Mouse (Mus musculus): ENCODE measurements around the gene Plod3. TPM values are rescaled to one million over a fixed set of nuclear protein-coding genes. Genes with fewer than 3 reads are reported as not detected.
"Not testable (repeated sequence)": the region's sequence is repeated elsewhere in the genome, so short reads cannot be mapped to it uniquely, and the experiment has no call there.

Gene Plod3
- polyA plus RNA-seq (2015; fragmentation: Nextera tagmentation; extraction: Ambion mirVana): 59.7 and 64.4 TPM in 2 replicates

DNA sequence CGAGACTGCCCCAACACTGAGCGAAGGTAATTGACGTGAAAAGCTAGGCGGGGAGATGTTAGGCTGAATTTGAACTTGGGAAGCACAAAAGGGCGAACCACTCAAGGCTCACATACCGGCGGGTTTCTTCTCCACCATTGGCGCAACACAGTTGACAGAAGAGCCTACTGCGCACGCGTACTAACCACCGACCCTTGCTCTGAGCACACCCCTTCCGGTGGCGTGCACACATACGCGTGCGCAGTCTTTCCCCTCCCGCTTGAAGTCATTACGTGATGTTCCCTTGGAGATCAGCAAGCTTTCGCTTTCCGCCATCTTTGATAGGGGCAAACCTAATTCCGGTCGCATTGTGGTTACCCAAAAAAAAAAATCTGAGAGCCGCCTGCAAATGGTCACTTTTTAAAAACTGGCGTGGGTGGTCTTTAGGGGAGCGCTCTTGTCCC lies at the start of gene Plod3:
Gene Plod3, plus strand, starts transcription at position 325 of the 443 bp plus-strand sequence.
- 0% methylated on average over 26 of the region's 26 CpGs for whole genome bisulfite sequencing
- H3K27ac ChIP-seq (ENCODE audit: low read length): peak within 1 kb of the TSS; percentile 97
- peak within 1 kb of the TSS; percentile 96 for H3K9ac ChIP-seq (replicated peaks; ENCODE audit: low read length)
- peak within 1 kb of the TSS; percentile 92 for H3K4me2 ChIP-seq (replicated peaks; ENCODE audit: low read depth, low read length)
- H3K36me3 ChIP-seq (ENCODE audit: insufficient read depth, low read length): peaks cover 27% of the 10 kb centered on the region
- H3K4me3 ChIP-seq (ENCODE audit: low read length): peak within 1 kb of the TSS; percentile 93
- no peaks in the 10 kb centered on the region for H3K9me3 ChIP-seq (ENCODE audit: low read length)
- no peaks in the 10 kb centered on the region for H3K27me3 ChIP-seq (ENCODE audit: insufficient read depth, low read length)
- H3K4me1 ChIP-seq (ENCODE audit: insufficient read depth, low read length): peaks cover 16% of the 10 kb centered on the region
- ATAC-seq (ENCODE audit: low FRiP score, low TSS enrichment): peak; percentile 91

DNA sequence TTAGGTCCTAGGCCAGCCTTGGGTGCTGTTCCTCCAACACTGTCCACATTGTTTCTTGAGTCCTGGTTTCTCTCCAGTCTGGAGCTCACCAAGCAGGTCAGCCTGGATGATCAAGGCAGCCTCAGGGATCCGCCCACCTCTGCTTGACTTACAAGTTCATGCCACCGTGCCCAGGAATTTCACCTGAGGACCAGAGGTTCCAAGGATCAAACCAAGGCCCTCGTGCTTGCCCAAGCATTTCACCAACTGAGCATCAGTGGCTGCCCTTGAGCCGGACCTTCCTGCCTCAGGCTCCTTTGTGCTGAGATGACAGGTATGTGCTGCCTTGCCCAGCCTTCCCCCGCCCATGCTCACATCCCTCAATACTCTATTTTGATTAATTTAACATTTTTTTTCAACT lies 49.2 kb upstream of the Plod3 start:
- 71% methylated on average over 5 of the region's 5 CpGs for WGBS
- H3K9ac ChIP-seq (replicated peaks; ENCODE audit: low read length): no peak overlapping the region
- no peak for ATAC-seq (ENCODE audit: low FRiP score, low TSS enrichment)

DNA sequence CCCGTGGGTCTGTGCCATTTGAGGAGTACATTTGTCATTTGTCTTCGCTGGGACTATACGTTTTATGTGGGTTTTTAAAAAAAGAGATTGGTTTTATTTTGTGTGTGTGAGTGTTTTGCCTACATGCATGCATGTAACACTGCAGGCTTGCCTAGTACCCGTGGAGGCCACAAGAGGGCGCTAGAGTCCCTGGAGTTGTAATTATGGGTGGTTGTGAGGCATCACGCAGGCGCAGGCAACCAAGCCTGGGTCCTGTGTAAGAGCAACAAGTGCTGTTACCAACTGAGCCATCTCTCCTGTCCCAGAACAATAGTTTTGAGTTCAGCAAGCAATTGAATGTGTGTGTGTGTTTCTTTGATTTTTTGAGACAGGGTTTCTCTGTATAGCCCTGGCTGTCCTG lies 47.5 kb upstream of the Plod3 start:
- H3K27ac ChIP-seq (ENCODE audit: low read length): no peak overlapping the region
- H3K27me3 ChIP-seq (ENCODE audit: insufficient read depth, low read length): no peaks in the 10 kb centered on the region
- 75% methylated on average over 7 of the region's 7 CpGs for WGBS
- no peaks in the 10 kb centered on the region for H3K9me3 ChIP-seq (ENCODE audit: low read length)
- H3K4me3 ChIP-seq (ENCODE audit: low read length): no peak overlapping the region
- ATAC-seq (ENCODE audit: low FRiP score, low TSS enrichment): no peak
- H3K36me3 ChIP-seq (ENCODE audit: insufficient read depth, low read length): no peaks in the 10 kb centered on the region
- no peak overlapping the region for H3K4me2 ChIP-seq (replicated peaks; ENCODE audit: low read depth, low read length)
- H3K9ac ChIP-seq (replicated peaks; ENCODE audit: low read length): no peak overlapping the region
- H3K4me1 ChIP-seq (ENCODE audit: insufficient read depth, low read length): no peaks in the 10 kb centered on the region; the same call in 1 of the 2 replicates

More for the DNA sequence above, 49.2 kb upstream of the Plod3 start:
- H3K27ac ChIP-seq (ENCODE audit: low read length): no peak overlapping the region
- no peaks in the 10 kb centered on the region for H3K36me3 ChIP-seq (ENCODE audit: insufficient read depth, low read length)
- H3K9me3 ChIP-seq (ENCODE audit: low read length): no peaks in the 10 kb centered on the region
- no peaks in the 10 kb centered on the region for H3K27me3 ChIP-seq (ENCODE audit: insufficient read depth, low read length)
- H3K4me3 ChIP-seq (ENCODE audit: low read length): no peak overlapping the region
- no peaks in the 10 kb centered on the region; the same call in 1 of the 2 replicates for H3K4me1 ChIP-seq (ENCODE audit: insufficient read depth, low read length)
- H3K4me2 ChIP-seq (replicated peaks; ENCODE audit: low read depth, low read length): no peak overlapping the region

DNA sequence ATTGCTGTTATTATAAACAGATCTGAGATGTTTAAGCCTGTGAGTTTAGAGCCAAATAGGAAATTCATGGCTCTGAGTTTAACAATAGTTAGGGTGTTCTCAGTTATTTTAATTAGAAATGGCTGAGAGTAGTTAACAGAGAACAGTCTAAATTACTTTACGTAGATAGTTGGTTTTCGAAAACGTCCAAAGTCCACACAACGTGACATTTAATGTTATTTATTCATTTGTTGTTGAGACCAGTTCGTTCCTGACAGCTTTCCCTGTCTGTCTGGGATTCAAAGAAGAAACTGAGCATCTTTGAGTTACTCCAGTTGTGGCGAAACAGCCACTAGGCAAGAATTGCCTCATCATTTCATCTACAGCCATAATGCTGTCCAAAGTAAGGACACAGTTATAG lies 46.8 kb upstream of the Plod3 start:
- H3K9ac ChIP-seq (replicated peaks; ENCODE audit: low read length); H3K36me3 ChIP-seq (ENCODE audit: insufficient read depth, low read length); H3K4me1 ChIP-seq (ENCODE audit: insufficient read depth, low read length); H3K9me3 ChIP-seq (ENCODE audit: low read length); ATAC-seq (ENCODE audit: low FRiP score, low TSS enrichment); H3K27me3 ChIP-seq (ENCODE audit: insufficient read depth, low read length); H3K4me3 ChIP-seq (ENCODE audit: low read length); H3K4me2 ChIP-seq (replicated peaks; ENCODE audit: low read depth, low read length); H3K27ac ChIP-seq (ENCODE audit: low read length): not testable (repeated sequence)
- 84% methylated on average over 6 of the region's 6 CpGs for WGBS

DNA sequence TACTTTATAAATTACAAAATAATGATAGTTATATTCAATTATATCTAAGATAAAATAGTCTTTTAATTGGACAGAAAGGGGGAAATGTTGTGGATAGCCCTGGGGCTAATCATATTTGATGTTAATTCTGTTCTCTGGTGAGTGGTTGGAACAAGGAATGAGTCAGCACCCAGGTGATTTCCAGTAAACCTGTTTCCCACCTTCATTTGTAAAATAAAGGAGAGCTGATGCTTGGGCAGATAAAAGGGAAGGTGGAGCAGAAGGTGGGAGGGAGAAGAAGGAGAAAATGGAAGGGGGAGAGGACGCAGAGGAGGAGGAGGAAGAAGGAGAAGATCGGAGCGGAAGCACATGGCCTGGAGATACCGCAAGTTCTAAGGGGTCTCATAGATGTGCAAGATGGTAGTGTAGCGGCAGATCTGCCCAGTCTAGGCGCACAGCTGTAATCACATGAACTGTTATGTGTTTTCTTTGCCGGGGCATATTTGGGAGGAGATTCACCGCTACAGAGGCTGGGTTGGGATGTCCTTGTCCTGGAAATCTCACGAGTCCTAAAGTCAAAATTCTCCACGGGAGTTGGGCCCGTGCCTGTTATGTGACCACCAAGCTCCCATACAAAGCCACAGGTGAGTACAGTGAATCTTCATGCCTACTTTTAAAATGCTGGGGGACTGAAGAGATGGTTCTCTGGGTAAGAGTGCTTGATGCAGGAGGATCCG lies 45.8 kb upstream of the Plod3 start:
- no peak for ATAC-seq (ENCODE audit: low FRiP score, low TSS enrichment)
- Histone ChIP-seq H3K27me3 (ENCODE audit: insufficient read depth, low read length) (no peaks in the 10 kb centered on the region), H3K4me3 (ENCODE audit: low read length) (no peak overlapping the region), H3K4me1 (ENCODE audit: insufficient read depth, low read length) (no peaks in the 10 kb centered on the region; the same call in 1 of the 2 replicates), H3K27ac (ENCODE audit: low read length) (no peak overlapping the region), H3K4me2 (replicated peaks; ENCODE audit: low read depth, low read length) (no peak overlapping the region), H3K9me3 (ENCODE audit: low read length) (no peaks in the 10 kb centered on the region), H3K9ac (replicated peaks; ENCODE audit: low read length) (no peak overlapping the region), H3K36me3 (ENCODE audit: insufficient read depth, low read length) (no peaks in the 10 kb centered on the region)
- 83% methylated on average over 12 of the region's 12 CpGs for WGBS

DNA sequence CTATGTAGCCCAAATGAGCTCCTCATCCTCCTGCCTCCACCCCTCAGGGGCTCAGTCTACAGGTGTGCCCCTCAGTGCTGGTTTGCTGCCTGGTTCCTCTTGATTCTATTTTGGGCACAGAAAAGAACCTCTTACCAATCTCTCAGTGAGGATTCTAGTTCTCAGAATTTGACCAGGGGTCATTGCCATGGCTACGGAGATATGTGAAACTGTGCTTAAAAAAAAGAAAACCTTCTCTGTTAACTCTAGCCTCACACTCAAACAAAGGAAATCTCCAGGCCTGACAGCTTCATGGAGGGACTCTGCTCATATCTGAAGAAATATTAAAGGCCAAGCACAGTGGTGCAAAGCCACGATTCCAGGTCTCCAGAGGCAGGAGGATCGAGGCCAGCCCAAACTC lies 44.0 kb upstream of the Plod3 start:
- no peak for ATAC-seq (ENCODE audit: low FRiP score, low TSS enrichment)
- H3K36me3 ChIP-seq (ENCODE audit: insufficient read depth, low read length): no peaks in the 10 kb centered on the region
- no peak overlapping the region for H3K4me2 ChIP-seq (replicated peaks; ENCODE audit: low read depth, low read length)
- H3K9ac ChIP-seq (replicated peaks; ENCODE audit: low read length): no peak overlapping the region
- H3K27me3 ChIP-seq (ENCODE audit: insufficient read depth, low read length): no peaks in the 10 kb centered on the region
- no peak overlapping the region for H3K4me3 ChIP-seq (ENCODE audit: low read length)
- 73% methylated on average over 3 of the region's 3 CpGs for WGBS
- no peaks in the 10 kb centered on the region for H3K9me3 ChIP-seq (ENCODE audit: low read length)
- no peaks in the 10 kb centered on the region; the same call in 1 of the 2 replicates for H3K4me1 ChIP-seq (ENCODE audit: insufficient read depth, low read length)
- H3K27ac ChIP-seq (ENCODE audit: low read length): 0 out of 2 replicates have a peak overlapping the region, but pooled peaks have one; percentile 20

DNA sequence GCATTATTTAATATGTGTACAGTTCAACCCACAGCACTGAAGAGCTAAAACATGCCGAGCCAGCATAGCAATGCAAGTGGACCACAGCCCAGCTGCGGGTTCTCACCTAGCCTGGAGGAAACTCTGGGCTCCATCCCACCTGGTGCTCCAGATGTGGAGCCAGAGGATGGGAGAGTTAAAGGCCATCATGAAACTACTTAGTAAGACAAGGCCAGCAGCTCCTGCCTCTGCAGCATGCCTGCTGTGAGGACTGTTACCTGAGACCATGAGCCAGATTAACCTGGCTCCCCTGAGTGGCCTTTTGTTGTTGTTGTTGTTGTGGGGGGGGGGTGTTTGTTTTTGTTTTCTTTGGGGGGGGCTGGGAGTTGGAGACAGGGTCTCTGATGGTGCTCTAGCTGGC lies 43.4 kb upstream of the Plod3 start:
- Histone ChIP-seq H3K4me1 (ENCODE audit: insufficient read depth, low read length) (no peaks in the 10 kb centered on the region; the same call in 1 of the 2 replicates), H3K36me3 (ENCODE audit: insufficient read depth, low read length) (no peaks in the 10 kb centered on the region), H3K27ac (ENCODE audit: low read length) (no peak overlapping the region), H3K4me2 (replicated peaks; ENCODE audit: low read depth, low read length) (no peak overlapping the region), H3K9me3 (ENCODE audit: low read length) (no peaks in the 10 kb centered on the region), H3K4me3 (ENCODE audit: low read length) (no peak overlapping the region), H3K9ac (replicated peaks; ENCODE audit: low read length) (no peak overlapping the region), H3K27me3 (ENCODE audit: insufficient read depth, low read length) (no peaks in the 10 kb centered on the region)
- no peak for ATAC-seq (ENCODE audit: low FRiP score, low TSS enrichment)
- WGBS: 90% methylated on average over 2 of the region's 2 CpGs

DNA sequence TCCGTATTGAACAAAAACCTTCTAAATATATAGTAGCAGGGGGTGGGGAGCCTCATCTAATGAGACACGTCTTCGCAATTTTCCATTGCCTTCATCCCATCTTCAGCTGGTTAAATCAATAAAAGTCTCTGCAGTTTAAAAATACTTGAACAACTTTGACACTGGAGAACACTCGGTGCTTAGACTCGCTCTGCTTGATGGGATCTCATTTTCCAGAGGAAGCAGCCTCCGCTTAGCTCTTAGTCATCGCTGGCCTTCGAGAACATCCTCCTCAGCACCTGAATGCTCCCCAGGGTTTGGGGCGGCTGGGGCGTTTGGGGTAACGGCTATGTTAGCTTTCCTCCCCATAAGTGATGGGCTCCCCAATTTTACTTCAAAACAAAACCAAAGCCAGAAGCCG lies 41.7 kb upstream of the Plod3 start:
- H3K4me1 ChIP-seq (ENCODE audit: insufficient read depth, low read length): no peaks in the 10 kb centered on the region; the same call in 1 of the 2 replicates
- H3K4me3 ChIP-seq (ENCODE audit: low read length): no peak overlapping the region
- no peaks in the 10 kb centered on the region for H3K36me3 ChIP-seq (ENCODE audit: insufficient read depth, low read length)
- no peak overlapping the region for H3K9ac ChIP-seq (replicated peaks; ENCODE audit: low read length)
- WGBS: 72% methylated on average over 12 of the region's 12 CpGs
- no peak overlapping the region for H3K27ac ChIP-seq (ENCODE audit: low read length)
- no peak for ATAC-seq (ENCODE audit: low FRiP score, low TSS enrichment)
- H3K4me2 ChIP-seq (replicated peaks; ENCODE audit: low read depth, low read length): no peak overlapping the region
- no peaks in the 10 kb centered on the region for H3K27me3 ChIP-seq (ENCODE audit: insufficient read depth, low read length)
- H3K9me3 ChIP-seq (ENCODE audit: low read length): no peaks in the 10 kb centered on the region

DNA sequence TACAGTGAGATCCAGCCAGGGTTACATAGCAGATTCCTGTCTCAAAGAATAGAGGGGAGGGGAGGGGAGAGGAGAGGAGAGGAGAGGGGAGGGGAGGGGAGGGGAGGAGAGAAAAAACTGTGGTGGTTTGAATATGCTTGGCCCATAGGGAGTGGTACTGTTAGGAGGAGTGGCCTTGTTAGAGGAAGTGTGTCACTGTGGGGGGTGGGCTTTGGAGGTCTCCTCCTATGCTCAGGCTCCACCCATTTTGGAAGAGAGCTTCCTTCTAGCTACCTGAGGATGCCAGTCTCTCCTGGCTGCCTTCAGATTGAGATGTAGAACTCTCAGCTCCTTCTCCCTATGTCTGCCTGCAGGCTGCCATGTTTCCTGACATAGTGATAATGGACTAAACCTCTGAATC lies 38.9 kb upstream of the Plod3 start:
- no peak overlapping the region for H3K27ac ChIP-seq (ENCODE audit: low read length)
- H3K4me1 ChIP-seq (ENCODE audit: insufficient read depth, low read length): peaks cover 5% of the 10 kb centered on the region; the same call in 1 of the 2 replicates
- no peak overlapping the region for H3K9ac ChIP-seq (replicated peaks; ENCODE audit: low read length)
- no peaks in the 10 kb centered on the region for H3K9me3 ChIP-seq (ENCODE audit: low read length)
- H3K4me2 ChIP-seq (replicated peaks; ENCODE audit: low read depth, low read length): no peak overlapping the region
- ATAC-seq (ENCODE audit: low FRiP score, low TSS enrichment): no peak
- H3K27me3 ChIP-seq (ENCODE audit: insufficient read depth, low read length): no peaks in the 10 kb centered on the region
- no peak overlapping the region for H3K4me3 ChIP-seq (ENCODE audit: low read length)
- H3K36me3 ChIP-seq (ENCODE audit: insufficient read depth, low read length): no peaks in the 10 kb centered on the region

DNA sequence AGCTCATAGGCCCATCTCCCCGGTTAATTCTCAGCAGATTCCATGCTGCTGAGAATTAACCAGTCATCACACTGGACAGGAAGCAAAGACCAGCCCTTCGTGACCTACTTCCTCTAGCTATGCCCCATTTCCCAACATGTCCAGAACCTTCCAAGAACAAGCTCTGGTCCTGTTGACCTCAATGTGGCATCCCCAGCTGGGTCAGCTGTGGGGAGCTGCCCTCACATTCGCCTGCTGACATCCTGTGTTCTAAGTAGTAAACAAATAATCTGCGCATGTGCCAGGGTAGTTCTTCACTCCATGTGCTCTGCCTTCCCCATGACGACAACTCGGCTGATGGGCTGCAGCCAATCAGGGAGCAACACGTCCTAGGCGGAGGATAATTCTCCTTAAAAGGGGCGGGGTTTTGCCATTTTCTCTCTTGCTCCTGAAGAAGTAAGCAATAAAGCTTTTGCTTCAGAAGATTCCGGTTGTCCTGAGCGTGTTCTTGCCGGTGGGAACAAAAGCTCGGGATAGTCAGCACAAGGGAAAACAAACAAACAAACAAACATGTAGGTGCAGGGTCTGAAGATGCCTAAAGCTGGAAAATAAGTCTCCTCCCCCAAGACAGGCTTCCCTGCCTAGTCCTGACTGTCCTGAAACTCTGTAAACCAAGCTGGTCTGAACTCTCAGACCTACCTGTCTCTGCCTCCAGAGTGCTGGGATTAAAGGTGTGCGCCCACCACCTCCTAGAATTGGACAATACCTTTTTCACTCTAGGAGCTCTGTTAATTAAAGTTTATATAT lies 37.1 kb upstream of the Plod3 start:
- H3K4me1 ChIP-seq (ENCODE audit: insufficient read depth, low read length): peaks cover 13% of the 10 kb centered on the region
- ATAC-seq (ENCODE audit: low FRiP score, low TSS enrichment); H3K9me3 ChIP-seq (ENCODE audit: low read length); H3K4me3 ChIP-seq (ENCODE audit: low read length); H3K27me3 ChIP-seq (ENCODE audit: insufficient read depth, low read length); H3K27ac ChIP-seq (ENCODE audit: low read length); H3K4me2 ChIP-seq (replicated peaks; ENCODE audit: low read depth, low read length); H3K36me3 ChIP-seq (ENCODE audit: insufficient read depth, low read length); H3K9ac ChIP-seq (replicated peaks; ENCODE audit: low read length): not testable (repeated sequence)
- 84% methylated on average over 14 of the region's 14 CpGs for WGBS

All from kidney, embryonic 16.5 days (tissue).